Mouse (Mus musculus): ENCODE measurements around the gene Oas1e.
A peak's percentile ranks its signal among the peaks of the same experiment; 100 is the strongest.

- peak; percentile 65 for TF ChIP-seq CTCF (IDR thresholded peaks at IDR 0.05; ENCODE audit: low read depth)
- TF ChIP-seq EP300 (optimal IDR thresholded peaks at IDR 0.05) = no peak
Measured at GRCm38 (mm10) chr5:120815949-120816348, 20.6 kb upstream of the Oas1e start.

All from stomach, postnatal 0 days (tissue).